Mouse (Mus musculus) ES-E14 (cell line): Measurements from ENCODE around the gene Eepd1.

Experiments
- CHD2 ChIP-seq: IDR thresholded peaks from 2 replicates; pipeline ENCODE4 v1.6.1; 2014; ENCODE audit warnings: mild to moderate bottlenecking, low read depth, low read length, inconsistent platforms
- HCFC1 ChIP-seq: IDR thresholded peaks from 2 replicates; pipeline ENCODE4 v1.6.1; 2012; ENCODE audit warnings: low read length, inconsistent platforms, borderline replicate concordance; ENCODE audit not compliant: insufficient read depth
- MAFK ChIP-seq: IDR thresholded peaks from 2 replicates; pipeline ENCODE4 v1.6.1; 2014; ENCODE audit warnings: mild to moderate bottlenecking, low read depth, low read length, inconsistent platforms; ENCODE audit not compliant: insufficient read depth
- ZNF384 ChIP-seq: IDR thresholded peaks from 2 replicates; pipeline ENCODE4 v1.6.1; 2012; ENCODE audit warnings: low read depth, low read length, inconsistent platforms

DNA sequence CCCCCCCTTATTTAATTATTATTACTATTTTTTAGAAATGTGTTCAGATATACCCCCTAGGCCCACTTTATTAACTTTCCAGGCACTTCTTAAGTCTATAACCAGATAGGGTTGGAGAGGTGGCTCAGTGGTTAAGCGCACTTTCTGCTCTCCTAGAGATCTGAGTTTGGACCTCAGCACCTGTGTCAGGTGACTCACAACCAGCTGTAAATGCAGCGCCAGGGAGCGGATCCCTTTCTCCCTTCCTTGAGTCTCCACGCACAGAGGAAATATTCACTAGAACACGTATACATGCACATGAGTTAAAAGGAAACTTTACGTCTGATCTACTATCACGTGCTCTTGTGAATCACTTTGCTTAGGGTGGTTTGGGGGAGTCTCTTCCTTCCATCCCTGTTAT is 88.7 kb downstream of the Eepd1 start:
- TF ChIP-seq ZNF384 (no peak), CHD2 (no peak), HCFC1 (no peak), MAFK (no peak)
